Mouse (Mus musculus): ENCODE results near the gene Fuca1.

DNA sequence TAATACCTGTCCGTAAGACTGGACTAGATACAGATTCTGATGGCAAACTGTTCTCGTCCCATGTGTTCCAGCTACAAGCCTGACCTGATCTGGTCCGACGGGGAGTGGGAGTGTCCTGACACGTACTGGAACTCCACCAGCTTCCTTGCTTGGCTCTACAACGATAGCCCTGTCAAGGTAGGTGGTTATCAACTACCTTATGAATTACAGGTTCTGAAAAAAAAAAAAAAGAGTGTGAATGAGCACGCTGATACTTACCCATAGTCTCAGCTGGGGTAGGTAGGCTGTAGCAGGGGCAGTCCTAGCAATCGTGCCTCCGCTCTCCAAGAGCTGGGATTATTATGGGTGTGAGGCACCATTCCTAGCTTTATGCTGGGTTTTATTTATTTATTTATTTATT is 9.3 kb downstream of the Fuca1 start:
- TF ChIP-seq CTCF (IDR thresholded peaks at IDR 0.05; ENCODE audit: control insufficient read depth, insufficient read depth, low read length) (no peak), POLR2A (IDR thresholded peaks at IDR 0.05; ENCODE audit: borderline replicate concordance, control insufficient read depth, low read depth, low read length) (no peak)

Measured in bone marrow, adult 2 months (tissue).